Mouse (Mus musculus) sigmoid colon, adult 10 weeks (tissue): ENCODE measurements around the gene Olfr870. TPM values are rescaled to one million over a fixed set of nuclear protein-coding genes. Genes with fewer than 3 reads are reported as not detected.

Experiments used
- polyA plus RNA-seq: library from polyadenylated mRNA; stranded (reverse); fragments of 350-450 nt; fragmentation: Illumina TruSeq; extraction: RNeasy Lipid Tissue Mini Kit (QIAGEN cat#74804); gene quantifications from one replicate; pipeline ENCODE4 v1.2.3, GENCODE M21; 2014; ENCODE audit warnings: low read depth, low replicate concordance

Gene Olfr870
- polyA plus RNA-seq: not detected

DNA sequence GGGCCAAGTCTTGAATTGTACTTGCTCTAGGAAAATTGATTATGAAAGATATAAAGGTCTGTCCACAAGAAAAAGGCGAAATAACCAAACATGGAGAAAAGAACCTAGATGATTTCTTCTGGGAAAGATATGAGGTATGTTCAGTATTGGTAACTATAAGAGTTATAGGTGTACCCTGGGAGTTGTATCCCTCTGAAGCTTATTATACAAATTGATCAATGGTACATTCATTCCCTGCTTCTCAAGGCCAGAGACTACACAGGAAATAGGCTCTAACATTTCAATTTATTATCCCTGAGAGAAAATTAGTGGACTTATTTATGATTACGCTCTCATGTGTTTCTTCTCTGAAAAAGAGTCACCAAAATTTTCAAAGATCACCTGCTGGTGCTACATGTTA lies at the start of gene Olfr870:
Gene Olfr870, minus strand, starts transcription at position 101 of the 400 bp plus-strand sequence.

DNA sequence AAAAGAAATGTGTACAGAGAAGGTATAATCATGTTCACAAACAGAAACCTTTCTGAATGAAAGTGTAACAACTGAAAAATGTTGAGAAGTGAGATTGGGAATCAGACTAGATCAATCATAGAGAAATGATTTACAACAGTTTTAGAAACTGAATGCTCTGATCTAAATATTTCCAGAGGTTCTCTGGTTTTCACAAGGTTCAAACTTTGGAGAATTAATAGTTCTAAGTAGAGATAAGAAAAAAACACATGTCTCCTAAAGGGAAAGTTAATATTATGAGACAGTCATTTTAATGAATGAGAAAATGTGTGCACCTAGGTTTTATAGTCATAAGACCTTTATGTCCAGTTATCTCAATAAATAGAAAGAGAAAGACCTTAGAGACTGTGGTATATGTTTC lies 38.0 kb upstream of the Olfr870 start, which contains the start of gene Olfr871:
Gene Olfr871, plus strand, starts transcription at position 301 of the 400 bp plus-strand sequence.

DNA sequence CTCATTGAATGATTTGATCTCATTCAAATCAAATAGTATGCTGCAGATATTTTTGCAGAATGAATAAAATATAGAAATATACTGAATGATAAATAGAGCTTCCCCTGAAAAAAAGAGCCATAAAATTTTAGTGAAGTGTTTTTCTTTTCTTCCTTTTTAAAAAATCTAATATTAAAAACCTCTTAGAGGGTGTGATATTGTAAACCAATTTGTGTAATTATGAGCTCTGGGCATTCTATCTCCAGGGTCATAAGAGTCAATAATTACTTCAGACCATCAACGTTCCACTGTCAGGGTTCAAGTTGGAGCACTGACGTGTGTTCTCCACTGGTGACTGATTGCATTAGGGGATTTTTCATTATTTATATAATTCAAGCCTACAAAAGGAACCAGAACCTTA lies 45.1 kb downstream of the Olfr870 start, which contains the start of gene Olfr869:
Gene Olfr869, plus strand, starts transcription at position 301 of the 400 bp plus-strand sequence.

Other genes starting within 250 kb of the Olfr870 start
- not detected for gene Olfr866, start 146.0 kb downstream of the Olfr870 start, polyA plus RNA-seq
- not detected for gene Olfr867, start 116.5 kb downstream of the Olfr870 start, polyA plus RNA-seq
- gene Olfr868, start 75.4 kb downstream of the Olfr870 start, polyA plus RNA-seq: not detected
- not detected for gene Olfr869, start 45.0 kb downstream of the Olfr870 start, polyA plus RNA-seq
- not detected for gene Olfr871, start 38.1 kb upstream of the Olfr870 start, polyA plus RNA-seq
- not detected for gene Olfr872, start 63.1 kb upstream of the Olfr870 start, polyA plus RNA-seq
- gene Olfr39, start 108.3 kb upstream of the Olfr870 start, polyA plus RNA-seq: not detected
- not detected for gene Olfr873, start 124.5 kb upstream of the Olfr870 start, polyA plus RNA-seq
- gene Olfr18, start 162.0 kb upstream of the Olfr870 start, polyA plus RNA-seq: not detected
- 26.3 TPM for gene Zfp560, start 211.1 kb upstream of the Olfr870 start, polyA plus RNA-seq